Mouse (Mus musculus): ENCODE results near the gene Dmd. TPM values are rescaled to one million over a fixed set of nuclear protein-coding genes. Genes with fewer than 3 reads are reported as not detected.

The Dmd gene
- polyA plus RNA-seq, 1 experiment from 2014 or later: 31.7 TPM

DNA sequence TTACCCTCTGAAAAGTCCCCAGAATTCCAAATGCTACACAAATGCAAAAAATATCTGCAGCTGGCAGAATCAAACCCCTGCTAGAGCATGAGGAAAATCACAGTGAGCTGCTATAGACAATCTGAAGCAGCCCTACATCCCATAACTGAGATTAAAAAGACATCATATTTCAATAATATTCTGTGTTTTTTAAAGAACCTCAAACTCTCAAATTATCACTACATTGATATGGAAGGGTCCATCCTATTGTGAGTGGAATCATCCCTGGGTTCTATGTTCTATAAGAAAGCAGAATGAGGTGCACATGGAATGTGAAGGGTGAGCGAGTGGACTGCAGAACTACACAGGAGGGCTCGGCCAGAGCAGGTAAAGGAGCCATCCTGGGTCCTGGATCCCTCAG lies 2300.7 kb downstream of the Dmd start, which contains the start of gene Fthl17a:
Gene Fthl17a, plus strand, starts transcription at position 301 of the 400 bp plus-strand sequence.
- no peak within 1 kb of the TSS for H3K9ac ChIP-seq (ENCODE audit: low read length)
- no peak within 1 kb of the TSS for H3K27ac ChIP-seq (ENCODE audit: low read length)
- no peaks in the 10 kb centered on the region for H3K36me3 ChIP-seq (ENCODE audit: control insufficient read depth, insufficient read depth, low read length)
- ATAC-seq (ENCODE audit: insufficient read depth, low FRiP score): no peak
- H3K4me3 ChIP-seq (replicated peaks; ENCODE audit: low read length): no peak within 1 kb of the TSS
- no peaks in the 10 kb centered on the region for H3K27me3 ChIP-seq (ENCODE audit: control insufficient read depth, insufficient read depth, low read length)
- H3K9me3 ChIP-seq (replicated peaks; ENCODE audit: control insufficient read depth, low read length): no peaks in the 10 kb centered on the region
- no peak within 1 kb of the TSS for H3K4me2 ChIP-seq (ENCODE audit: low read depth, low read length)
- H3K4me1 ChIP-seq (ENCODE audit: control insufficient read depth, insufficient read depth, low read length): no peaks in the 10 kb centered on the region
- 66% methylated on average over 2 of the region's 2 CpGs for WGBS

Data from stomach, embryonic 16.5 days (tissue).